Mouse (Mus musculus) testis, adult 2 months (tissue): ENCODE results near the gene Senp7.

Experiments
- CTCF ChIP-seq: fragments of 200-500 bp; IDR thresholded peaks from 2 replicates; pipeline ENCODE4 v1.5.1; 2012; ENCODE audit warnings: low read depth, mild to moderate bottlenecking, inconsistent platforms, low read length, moderate library complexity; ENCODE audit not compliant: control insufficient read depth, insufficient read depth, insufficient replicate concordance
- POLR2A ChIP-seq: fragments of 200-500 bp; IDR thresholded peaks from 2 replicates; pipeline ENCODE4 v1.6.1; 2012; ENCODE audit warnings: low read depth, mild to moderate bottlenecking, inconsistent platforms, low read length, moderate library complexity; ENCODE audit not compliant: control insufficient read depth

GRCm38 (mm10) chr16:56058151-56058550 lies 10.0 kb downstream of the Senp7 start:
- TF ChIP-seq POLR2A, result no peak
- TF ChIP-seq CTCF, result no peak
